Mouse (Mus musculus) Patski (cell line): ENCODE results near the gene Nfatc2ip. TPM values are rescaled to one million over a fixed set of nuclear protein-coding genes. Genes with fewer than 3 reads are reported as not detected.

Experiments
- ATAC-seq: fragments of 100-300 bp; one replicate; pipeline ENCODE4 v1.8.0; 2021
- CTCF ChIA-PET: fragments of 350-600 bp; sonication (Branson Sonifier 250); formaldehyde crosslinking; loops from one replicate; lab custom pipeline; 2022; ENCODE audit warnings: inconsistent platforms; lab: Charles Lee
- POLR2A ChIA-PET: fragments of 350-600 bp; sonication (Branson Sonifier 250); formaldehyde crosslinking; loops from one replicate; lab custom pipeline; 2022; ENCODE audit warnings: antibody characterized with exemption, inconsistent platforms; lab: Charles Lee
- DNase-seq: peaks from one replicate; pipeline ENCODE4 v3.0.0-alpha.2; 2011; ENCODE audit warnings: low read depth, low spot score
- H3K27me3 ChIP-seq: fragments of 371-371 bp; one replicate; pipeline ENCODE4 v1.5.1; 2021
- CTCF ChIP-seq: fragments of 100-300 bp; IDR thresholded peaks from one replicate; pipeline ENCODE4 v1.5.1; 2021
- in situ Hi-C: fragments of 300-500 bp; cut with MboI; formaldehyde crosslinking; loops from 3 replicates; pipeline ENCODE4 v1.11.1; 2018; ENCODE audit warnings: low pct_unique_long_range_greater_than_20kb, mixed read lengths
- polyA plus RNA-seq: library from polyadenylated mRNA; unstranded; gene quantifications from one replicate; pipeline ENCODE4 v1.2.3, GENCODE M21; 2021

The Nfatc2ip gene
- polyA plus RNA-seq, 1 experiment from 2014 or later, result 8.9 TPM

GRCm38 (mm10) chr7:126356793-126357591 lies 39.5 kb downstream of the Nfatc2ip start:
- ATAC-seq (no peak), DNase-seq (no peak)
- TF ChIP-seq CTCF, result no peak
- ChIA-PET CTCF (interaction anchor here (0.6 to 1.6 kb wide), 2 partner anchors 20 to 837 kb away, joined by 3 read pairs; partner anchors contain the start of gene Spns1), POLR2A (no interaction called here)
- H3K27me3 ChIP-seq, result no peaks in the 10 kb centered on the region
- in situ Hi-C loops, result no loop called here

- in situ Hi-C loops, result no loop called here
- DNase-seq, result no peak
- ATAC-seq, result no peak
- TF ChIP-seq CTCF, result no peak
- no peaks in the 10 kb centered on the region for H3K27me3 ChIP-seq
- CTCF ChIA-PET, result interaction anchor here (1.9 kb wide), 1 partner anchor 21 kb away, joined by 7 read pairs; the partner anchor contains the start of gene Spns1
- POLR2A ChIA-PET, result no interaction called here
Measured at GRCm38 (mm10) chr7:126355847-126356597, 40.5 kb downstream of the Nfatc2ip start.

- ATAC-seq (no peak), DNase-seq (no peak)
- in situ Hi-C loops, result no loop called here
- POLR2A ChIA-PET, result no interaction called here
- peaks cover 3% of the 10 kb centered on the region for H3K27me3 ChIP-seq
- TF ChIP-seq CTCF, result no peak
- CTCF ChIA-PET, result interaction anchor here (1.9 kb wide), 1 partner anchor 22 kb away, joined by 7 read pairs; the partner anchor contains the start of gene Spns1
Measured at GRCm38 (mm10) chr7:126354738-126355614, 41.6 kb downstream of the Nfatc2ip start.

GRCm38 (mm10) chr7:126353994-126354365 lies 42.6 kb downstream of the Nfatc2ip start:
- ATAC-seq, result no peak
- peaks cover 4% of the 10 kb centered on the region for H3K27me3 ChIP-seq
- ChIA-PET POLR2A (interaction anchor here (0.7 kb wide), 2 partner anchors 14 to 108 kb away, joined by 3 to 4 read pairs; no protein-coding TSS in a partner anchor), CTCF (interaction anchor here (1.9 kb wide), 1 partner anchor 23 kb away, joined by 7 read pairs; the partner anchor contains the start of gene Spns1)
- no peak for TF ChIP-seq CTCF
- DNase-seq, result no peak
- in situ Hi-C loops, result no loop called here

- DNase-seq, result no peak
- H3K27me3 ChIP-seq, result peaks cover 4% of the 10 kb centered on the region
- ChIA-PET POLR2A (interaction anchor here (0.7 kb wide), 2 partner anchors 15 to 108 kb away, joined by 3 to 4 read pairs; no protein-coding TSS in a partner anchor), CTCF (no interaction called here)
- in situ Hi-C loops, result no loop called here
- TF ChIP-seq CTCF, result no peak
- ATAC-seq, result no peak
Measured at GRCm38 (mm10) chr7:126353251-126353993, 43.1 kb downstream of the Nfatc2ip start.

- no peak for ATAC-seq
Measured at GRCm38 (mm10) chr7:126351419-126351951, 45.1 kb downstream of the Nfatc2ip start.

GRCm38 (mm10) chr7:126350748-126351418 lies 45.7 kb downstream of the Nfatc2ip start:
- no peak for ATAC-seq

More at GRCm38 (mm10) chr7:126351419-126351951, 45.1 kb downstream of the Nfatc2ip start:
- peaks cover 4% of the 10 kb centered on the region for H3K27me3 ChIP-seq
- no peak for DNase-seq
- in situ Hi-C loops, result no loop called here
- POLR2A ChIA-PET, result no interaction called here
- no peak for TF ChIP-seq CTCF
- CTCF ChIA-PET, result interaction anchor here (1.5 kb wide), 1 partner anchor 26 kb away, joined by 3 read pairs; the partner anchor contains the start of gene Spns1

GRCm38 (mm10) chr7:126348293-126348692 lies 48.2 kb downstream of the Nfatc2ip start:
- in situ Hi-C loops, result no loop called here
- ATAC-seq (no peak), DNase-seq (no peak)
- H3K27me3 ChIP-seq, result peaks cover 4% of the 10 kb centered on the region
- ChIA-PET POLR2A (no interaction called here), CTCF (no interaction called here)
- no peak for TF ChIP-seq CTCF

More at GRCm38 (mm10) chr7:126350748-126351418, 45.7 kb downstream of the Nfatc2ip start:
- CTCF ChIA-PET, result interaction anchor here (1.2 to 1.5 kb wide), 2 partner anchors 9 to 26 kb away, joined by 3 to 5 read pairs; partner anchors contain the start of gene Spns1
- no peak for TF ChIP-seq CTCF
- in situ Hi-C loops, result no loop called here
- DNase-seq, result no peak
- peaks cover 4% of the 10 kb centered on the region for H3K27me3 ChIP-seq
- POLR2A ChIA-PET, result no interaction called here
